Mouse (Mus musculus): ENCODE measurements at regions not wholly inside any gene's neighbourhood (a gene's known extent, or its start where the extent isn't known, plus 50 kb on each side); places are given as distances from the start of the nearest gene placed in this dataset.

- Histone ChIP-seq H3K4me1 (ENCODE audit: control insufficient read depth, insufficient read depth, low read length) (no peaks in the 10 kb centered on the region), H3K4me3 (ENCODE audit: insufficient read depth, low read depth, low read length) (no peak overlapping the region), H3K27ac (ENCODE audit: insufficient read depth, low read depth, low read length) (no peak overlapping the region)
- 70% methylated on average over 6 of the region's 6 CpGs for WGBS
- TF ChIP-seq CTCF (IDR thresholded peaks at IDR 0.05; ENCODE audit: insufficient read depth, low read depth, low read length) (no peak), POLR2A (IDR thresholded peaks at IDR 0.05; ENCODE audit: insufficient read depth, low read depth, low read length) (no peak)
Observed at GRCm38 (mm10) chr2:115070123-115070522, 415.4 kb upstream of the Dph6 start.

- no peak overlapping the region for H3K27ac ChIP-seq (ENCODE audit: insufficient read depth, low read depth, low read length)
- WGBS = 70% methylated on average over 3 of the region's 3 CpGs
- no peak for TF ChIP-seq POLR2A (IDR thresholded peaks at IDR 0.05; ENCODE audit: insufficient read depth, low read depth, low read length)
- no peak for TF ChIP-seq CTCF (IDR thresholded peaks at IDR 0.05; ENCODE audit: insufficient read depth, low read depth, low read length)
Observed at GRCm38 (mm10) chr2:115070666-115071065, 415.9 kb upstream of the Dph6 start.

GRCm38 (mm10) chr2:115081563-115082291 lies 427.0 kb upstream of the Dph6 start:
- WGBS = 91% methylated on average over 11 of the region's 11 CpGs
- TF ChIP-seq POLR2A (IDR thresholded peaks at IDR 0.05; ENCODE audit: insufficient read depth, low read depth, low read length) (no peak), CTCF (IDR thresholded peaks at IDR 0.05; ENCODE audit: insufficient read depth, low read depth, low read length) (no peak)

More at GRCm38 (mm10) chr2:115070666-115071065, 415.9 kb upstream of the Dph6 start:
- Histone ChIP-seq H3K4me3 (ENCODE audit: insufficient read depth, low read depth, low read length) (no peak overlapping the region), H3K4me1 (ENCODE audit: control insufficient read depth, insufficient read depth, low read length) (no peaks in the 10 kb centered on the region)

GRCm38 (mm10) chr2:115082292-115082809 lies 427.6 kb upstream of the Dph6 start:
- WGBS = 82% methylated on average over 6 of the region's 6 CpGs
- no peaks in the 10 kb centered on the region for H3K4me1 ChIP-seq (ENCODE audit: control insufficient read depth, insufficient read depth, low read length)
- TF ChIP-seq CTCF (IDR thresholded peaks at IDR 0.05; ENCODE audit: insufficient read depth, low read depth, low read length) = no peak
- TF ChIP-seq POLR2A (IDR thresholded peaks at IDR 0.05; ENCODE audit: insufficient read depth, low read depth, low read length) = no peak
- H3K27ac ChIP-seq (ENCODE audit: insufficient read depth, low read depth, low read length) = no peak overlapping the region
- no peak overlapping the region for H3K4me3 ChIP-seq (ENCODE audit: insufficient read depth, low read depth, low read length)

More at GRCm38 (mm10) chr2:115081563-115082291, 427.0 kb upstream of the Dph6 start:
- H3K27ac ChIP-seq (ENCODE audit: insufficient read depth, low read depth, low read length) = no peak overlapping the region
- no peak overlapping the region for H3K4me3 ChIP-seq (ENCODE audit: insufficient read depth, low read depth, low read length)
- H3K4me1 ChIP-seq (ENCODE audit: control insufficient read depth, insufficient read depth, low read length) = no peaks in the 10 kb centered on the region

- TF ChIP-seq POLR2A (IDR thresholded peaks at IDR 0.05; ENCODE audit: insufficient read depth, low read depth, low read length) (no peak), CTCF (IDR thresholded peaks at IDR 0.05; ENCODE audit: insufficient read depth, low read depth, low read length) (no peak)
- 90% methylated on average over 4 of the region's 4 CpGs for WGBS
- H3K4me1 ChIP-seq (ENCODE audit: control insufficient read depth, insufficient read depth, low read length) = no peaks in the 10 kb centered on the region
Observed at GRCm38 (mm10) chr2:115088421-115089120, 433.8 kb upstream of the Dph6 start.

GRCm38 (mm10) chr2:115090430-115091175 lies 435.8 kb upstream of the Dph6 start:
- TF ChIP-seq CTCF (IDR thresholded peaks at IDR 0.05; ENCODE audit: insufficient read depth, low read depth, low read length) (no peak), POLR2A (IDR thresholded peaks at IDR 0.05; ENCODE audit: insufficient read depth, low read depth, low read length) (no peak)
- no peak overlapping the region for H3K27ac ChIP-seq (ENCODE audit: insufficient read depth, low read depth, low read length)
- no peaks in the 10 kb centered on the region for H3K4me1 ChIP-seq (ENCODE audit: control insufficient read depth, insufficient read depth, low read length)
- H3K4me3 ChIP-seq (ENCODE audit: insufficient read depth, low read depth, low read length) = no peak overlapping the region
- 75% methylated on average over 12 of the region's 12 CpGs for WGBS

More at GRCm38 (mm10) chr2:115088421-115089120, 433.8 kb upstream of the Dph6 start:
- no peak overlapping the region for H3K27ac ChIP-seq (ENCODE audit: insufficient read depth, low read depth, low read length)
- no peak overlapping the region for H3K4me3 ChIP-seq (ENCODE audit: insufficient read depth, low read depth, low read length)

GRCm38 (mm10) chr2:115095351-115095750 lies 440.6 kb upstream of the Dph6 start:
- TF ChIP-seq POLR2A (IDR thresholded peaks at IDR 0.05; ENCODE audit: insufficient read depth, low read depth, low read length) (no peak), CTCF (IDR thresholded peaks at IDR 0.05; ENCODE audit: insufficient read depth, low read depth, low read length) (no peak)
- WGBS = 59% methylated on average over 12 of the region's 12 CpGs
- H3K4me3 ChIP-seq (ENCODE audit: insufficient read depth, low read depth, low read length) = no peak overlapping the region
- H3K4me1 ChIP-seq (ENCODE audit: control insufficient read depth, insufficient read depth, low read length) = no peaks in the 10 kb centered on the region
- no peak overlapping the region for H3K27ac ChIP-seq (ENCODE audit: insufficient read depth, low read depth, low read length)

GRCm38 (mm10) chr2:115101501-115101900 lies 446.7 kb upstream of the Dph6 start:
- no peak overlapping the region for H3K4me3 ChIP-seq (ENCODE audit: insufficient read depth, low read depth, low read length)
- TF ChIP-seq POLR2A (IDR thresholded peaks at IDR 0.05; ENCODE audit: insufficient read depth, low read depth, low read length) = no peak
- no peak for TF ChIP-seq CTCF (IDR thresholded peaks at IDR 0.05; ENCODE audit: insufficient read depth, low read depth, low read length)
- WGBS = 82% methylated on average over 3 of the region's 3 CpGs
- no peaks in the 10 kb centered on the region for H3K4me1 ChIP-seq (ENCODE audit: control insufficient read depth, insufficient read depth, low read length)
- no peak overlapping the region for H3K27ac ChIP-seq (ENCODE audit: insufficient read depth, low read depth, low read length)
